Mouse (Mus musculus) heart, embryonic 15.5 days (tissue): ENCODE results near the gene Clec2g. TPM values are rescaled to one million over a fixed set of nuclear protein-coding genes. Genes with fewer than 3 reads are reported as not detected.

Experiments
- ATAC-seq: fragments of 200-750 bp; cut with Nextera tagmentation; replicated peaks from 2 replicates; pipeline ENCODE4 v1.8.0; 2017; ENCODE audit warnings: low read depth, moderate TSS enrichment; ENCODE audit not compliant: insufficient number of reproducible peaks, insufficient read depth, low FRiP score
- H3K27ac ChIP-seq: fragments of 300-500 bp; sonication (generic); 2 replicates; pipeline ENCODE4 v1.5.1; 2015; ENCODE audit warnings: mild to moderate bottlenecking, inconsistent platforms
- H3K27me3 ChIP-seq: fragments of 300-500 bp; sonication (generic); 2 replicates; pipeline ENCODE4 v1.6.1; 2015; ENCODE audit warnings: inconsistent platforms
- H3K36me3 ChIP-seq: fragments of 300-500 bp; sonication (generic); 2 replicates; pipeline ENCODE4 v1.6.1; 2015; ENCODE audit warnings: mild to moderate bottlenecking, inconsistent platforms
- H3K4me1 ChIP-seq: fragments of 300-500 bp; sonication (generic); replicated peaks from 2 replicates; pipeline ENCODE4 v1.6.1; 2015; ENCODE audit warnings: inconsistent platforms
- H3K4me2 ChIP-seq: fragments of 300-500 bp; sonication (generic); 2 replicates; pipeline ENCODE4 v1.6.1; 2015; ENCODE audit warnings: inconsistent platforms, mild to moderate bottlenecking, moderate library complexity
- H3K4me3 ChIP-seq: fragments of 300-500 bp; sonication (generic); 2 replicates; pipeline ENCODE4 v1.5.1; 2015; ENCODE audit warnings: mild to moderate bottlenecking, inconsistent platforms
- H3K9ac ChIP-seq: fragments of 300-500 bp; sonication (generic); 2 replicates; pipeline ENCODE4 v1.6.1; 2015; ENCODE audit warnings: mild to moderate bottlenecking, inconsistent platforms
- H3K9me3 ChIP-seq: fragments of 300-500 bp; sonication (generic); replicated peaks from 2 replicates; pipeline ENCODE4 v1.6.1; 2016; ENCODE audit warnings: inconsistent platforms
- WGBS: fragments of 180-500 bp; shearing (Covaris S2); methylation state at CpG from one replicate; pipeline ENCODE4 v1.1.7; 2015; ENCODE audit warnings: mixed read lengths; 5-methylcytosine and 5-hydroxymethylcytosine counted together
- microRNA-seq: library from miRNA; unstranded; fragments of <30 nt; microRNA quantifications from one replicate; pipeline ENCODE4, GENCODE M21; 2016
- polyA plus RNA-seq: library from polyadenylated mRNA; unstranded; fragments of >200 nt; fragmentation: Nextera tagmentation; extraction: Ambion mirVana; gene quantifications from 2 replicates; pipeline ENCODE4 v1.2.1, GENCODE M21; 2015

Clec2g gene
- polyA plus RNA-seq, 1 experiment from 2014 or later, result not detected

- Histone ChIP-seq H3K4me3 (no peak overlapping the region), H3K36me3 (no peaks in the 10 kb centered on the region), H3K4me2 (no peak overlapping the region), H3K9ac (no peak overlapping the region), H3K9me3 (no peaks in the 10 kb centered on the region), H3K4me1 (no peaks in the 10 kb centered on the region), H3K27ac (no peak overlapping the region), H3K27me3 (no peaks in the 10 kb centered on the region)
- ATAC-seq, result no peak
- WGBS, result 55% methylated on average over 6 of the region's 6 CpGs
Observed at GRCm38 (mm10) chr6:129030175-129030824, 96.1 kb downstream of the Clec2g start.

GRCm38 (mm10) chr6:129030964-129031363, 96.8 kb downstream of the Clec2g start:
- H3K9me3 ChIP-seq, result no peaks in the 10 kb centered on the region
- no peaks in the 10 kb centered on the region for H3K4me1 ChIP-seq
- H3K9ac ChIP-seq, result no peak overlapping the region
- ATAC-seq, result no peak
- H3K27me3 ChIP-seq, result no peaks in the 10 kb centered on the region
- H3K36me3 ChIP-seq, result no peaks in the 10 kb centered on the region
- H3K4me3 ChIP-seq, result no peak overlapping the region
- 61% methylated on average over 2 of the region's 2 CpGs for WGBS
- H3K4me2 ChIP-seq, result no peak overlapping the region
- H3K27ac ChIP-seq, result no peak overlapping the region

- H3K4me2 ChIP-seq, result no peak overlapping the region
- no peaks in the 10 kb centered on the region for H3K36me3 ChIP-seq
- no peaks in the 10 kb centered on the region for H3K9me3 ChIP-seq
- no peak for ATAC-seq
- no peaks in the 10 kb centered on the region for H3K4me1 ChIP-seq
- no peak overlapping the region for H3K27ac ChIP-seq
- 73% methylated on average over 2 of the region's 2 CpGs for WGBS
- H3K4me3 ChIP-seq, result no peak overlapping the region
- no peaks in the 10 kb centered on the region for H3K27me3 ChIP-seq
- no peak overlapping the region for H3K9ac ChIP-seq
Observed at GRCm38 (mm10) chr6:129033397-129033796, 99.2 kb downstream of the Clec2g start.

Small RNAs within 50 kb of the gene (microRNA-seq; reads per million reads assigned to microRNA genes)
- gene Gm27336, result not detected
- gene Mir7649, result not detected

Other genes starting within 250 kb of the Clec2g start
- not detected in 2 replicates for gene Klrb1, start 211.3 kb upstream of the Clec2g start, polyA plus RNA-seq
- gene Klrb1c, start 145.2 kb upstream of the Clec2g start, polyA plus RNA-seq, result 0.10 and 0.11 TPM in 2 replicates
- not detected in 2 replicates for gene Gm44511, start 108.1 kb upstream of the Clec2g start, polyA plus RNA-seq
- 0.15 and 0.37 TPM in 2 replicates for gene Klrb1b, start 108.0 kb upstream of the Clec2g start, polyA plus RNA-seq
- gene Clec2i, start 46.8 kb upstream of the Clec2g start, polyA plus RNA-seq, result 0.10 and 0.66 TPM in 2 replicates
- 0.18 and 3.5 TPM in 2 replicates for gene BC035044, start 43.3 kb upstream of the Clec2g start, polyA plus RNA-seq
- gene Klrb1f, start 111.5 kb downstream of the Clec2g start, polyA plus RNA-seq, result 0.14 and 0.15 TPM in 2 replicates
- not detected in 2 replicates for gene Clec2e, start 166.5 kb downstream of the Clec2g start, polyA plus RNA-seq
- gene Clec2d, start 246.2 kb downstream of the Clec2g start, polyA plus RNA-seq, result 0.37 and 0.46 TPM in 2 replicates